Mouse (Mus musculus) gonadal fat pad, adult 2 months (tissue): Measurements from ENCODE around the gene Myoz1. TPM values are rescaled to one million over a fixed set of nuclear protein-coding genes. Genes with fewer than 3 reads are reported as not detected.
"Not testable (repeated sequence)": the region's sequence is repeated elsewhere in the genome, so short reads cannot be mapped to it uniquely, and the experiment has no call there.

Experiments used
- DNase-seq: peaks from one replicate; pipeline ENCODE4 v3.0.0-alpha.2; 2012; ENCODE audit warnings: low read depth
- polyA plus RNA-seq: library from polyadenylated mRNA; depleted of rRNA; stranded (reverse); fragments of >200 nt; gene quantifications from 2 replicates; pipeline ENCODE4 v1.2.3, GENCODE M21; 2012

The Myoz1 gene
- polyA plus RNA-seq, 1 experiment = 1.6 TPM

GRCm38 (mm10) chr14:20638702-20639101 is 17.6 kb downstream of the Myoz1 start:
- no peak for DNase-seq

GRCm38 (mm10) chr14:20637818-20638574 is 18.3 kb downstream of the Myoz1 start:
- DNase-seq = no peak

GRCm38 (mm10) chr14:20636968-20637367 is 19.4 kb downstream of the Myoz1 start:
- DNase-seq = not testable (repeated sequence)

- DNase-seq = no peak
These were observed 20.8 kb downstream of the Myoz1 start for GRCm38 (mm10) chr14:20635546-20635945.

GRCm38 (mm10) chr14:20631253-20631652 is 25.1 kb downstream of the Myoz1 start:
- no peak for DNase-seq

- no peak for DNase-seq
These were observed 29.4 kb downstream of the Myoz1 start for GRCm38 (mm10) chr14:20626971-20627370.

- DNase-seq = no peak
These were observed 29.9 kb downstream of the Myoz1 start for GRCm38 (mm10) chr14:20626447-20626846.

GRCm38 (mm10) chr14:20622907-20623306 is 33.4 kb downstream of the Myoz1 start:
- no peak for DNase-seq

- DNase-seq = no peak
These were observed 33.9 kb downstream of the Myoz1 start for GRCm38 (mm10) chr14:20622412-20622811.

GRCm38 (mm10) chr14:20621903-20622302 is 34.4 kb downstream of the Myoz1 start:
- DNase-seq = no peak

- no peak for DNase-seq
These were observed 37.2 kb downstream of the Myoz1 start for GRCm38 (mm10) chr14:20619131-20619530.

GRCm38 (mm10) chr14:20618211-20618610 is 38.1 kb downstream of the Myoz1 start:
- DNase-seq = no peak

GRCm38 (mm10) chr14:20616421-20616820 is 39.9 kb downstream of the Myoz1 start:
- no peak for DNase-seq

- no peak for DNase-seq
These were observed 41.3 kb downstream of the Myoz1 start for GRCm38 (mm10) chr14:20615075-20615474.

- peak; percentile 70 for DNase-seq
These were observed 43.5 kb downstream of the Myoz1 start for GRCm38 (mm10) chr14:20612820-20613219.

- peak; percentile 58 for DNase-seq
These were observed 46.2 kb downstream of the Myoz1 start for GRCm38 (mm10) chr14:20610146-20610545.

- DNase-seq = no peak
These were observed 46.8 kb downstream of the Myoz1 start for GRCm38 (mm10) chr14:20609519-20609918.

- DNase-seq = peak; percentile 87
These were observed 48.8 kb downstream of the Myoz1 start for GRCm38 (mm10) chr14:20607396-20608126.

GRCm38 (mm10) chr14:20601287-20601686 is 55.1 kb downstream of the Myoz1 start:
- DNase-seq = no peak

GRCm38 (mm10) chr14:20600203-20600602 is 56.1 kb downstream of the Myoz1 start:
- DNase-seq = no peak

- no peak for DNase-seq
These were observed 56.8 kb downstream of the Myoz1 start for GRCm38 (mm10) chr14:20599542-20599941.
